Mouse (Mus musculus) liver, postnatal 0 days (tissue): ENCODE results near the gene Gnrhr. TPM values are rescaled to one million over a fixed set of nuclear protein-coding genes. Genes with fewer than 3 reads are reported as not detected.

Experiments
- ATAC-seq: fragments of 200-750 bp; cut with Nextera tagmentation; 2 replicates; pipeline ENCODE4 v1.8.0; 2017; ENCODE audit warnings: mild to moderate bottlenecking, moderate library complexity
- DNase-seq: peaks from one replicate; pipeline ENCODE4 v3.0.0-alpha.2; 2016
- H3K27ac ChIP-seq: fragments of 300-500 bp; sonication (generic); 2 replicates; pipeline ENCODE4 v1.5.1; 2014; ENCODE audit warnings: antibody characterized with exemption, moderate library complexity, mild to moderate bottlenecking, low read depth
- H3K27me3 ChIP-seq: fragments of 300-500 bp; sonication (generic); 2 replicates; pipeline ENCODE4 v1.6.1; 2014; ENCODE audit warnings: low read length, control low read depth, mixed read lengths; ENCODE audit not compliant: insufficient read depth
- H3K36me3 ChIP-seq: fragments of 300-500 bp; sonication (generic); replicated peaks from 2 replicates; pipeline ENCODE4 v1.6.1; 2014; ENCODE audit warnings: mild to moderate bottlenecking, control low read depth, low read length, moderate library complexity, mixed read lengths; ENCODE audit not compliant: insufficient read depth
- H3K4me1 ChIP-seq: fragments of 300-500 bp; sonication (generic); 2 replicates; pipeline ENCODE4 v1.6.1; 2014; ENCODE audit warnings: antibody characterized with exemption, mild to moderate bottlenecking, control low read depth; ENCODE audit not compliant: insufficient read depth
- H3K4me2 ChIP-seq: fragments of 300-500 bp; sonication (generic); 2 replicates; pipeline ENCODE4 v1.6.1; 2014; ENCODE audit warnings: low read depth, mild to moderate bottlenecking, low read length, moderate library complexity, mixed read lengths
- H3K4me3 ChIP-seq: fragments of 300-500 bp; sonication (generic); 2 replicates; pipeline ENCODE4 v1.5.1; 2014; ENCODE audit warnings: low read depth, low read length
- H3K9ac ChIP-seq: fragments of 300-500 bp; sonication (generic); replicated peaks from 2 replicates; pipeline ENCODE4 v1.6.1; 2014; ENCODE audit warnings: mild to moderate bottlenecking, moderate library complexity
- H3K9me3 ChIP-seq: fragments of 300-500 bp; sonication (generic); 2 replicates; pipeline ENCODE4 v1.6.1; 2016; ENCODE audit warnings: mild to moderate bottlenecking, control low read depth, low read length, mixed read lengths
- CTCF ChIP-seq: sonication (generic); IDR thresholded peaks from 2 replicates; pipeline ENCODE4 v1.5.1; 2016; ENCODE audit warnings: antibody characterized with exemption, low read depth
- EP300 ChIP-seq: IDR thresholded peaks from 2 replicates; pipeline ENCODE4 v1.6.1; 2016; ENCODE audit warnings: antibody characterized with exemption, low read depth, mild to moderate bottlenecking
- WGBS: fragments of 180-500 bp; shearing (Covaris S2); extraction: QIAGEN DNeasy Blood & Tissue Kit; methylation state at CpG from one replicate; pipeline ENCODE4 v1.1.7; 2014; ENCODE audit not compliant: insufficient replicate concordance; 5-methylcytosine and 5-hydroxymethylcytosine counted together
- polyA plus RNA-seq: library from polyadenylated mRNA; unstranded; fragments of >200 nt; fragmentation: Nextera tagmentation; extraction: Ambion mirVana; gene quantifications from 2 replicates; pipeline ENCODE4 v1.2.1, GENCODE M21; 2015

Gene Gnrhr
- polyA plus RNA-seq, 1 experiment from 2014 or later: not detected

GRCm38 (mm10) chr5:86190770-86191169 is 6.9 kb downstream of the Gnrhr start:
- Histone ChIP-seq H3K4me3 (no peak overlapping the region), H3K4me2 (no peak overlapping the region), H3K27me3 (no peaks in the 10 kb centered on the region), H3K27ac (no peak overlapping the region), H3K4me1 (no peaks in the 10 kb centered on the region), H3K36me3 (no peaks in the 10 kb centered on the region), H3K9ac (no peak overlapping the region), H3K9me3 (no peaks in the 10 kb centered on the region)
- DNase-seq (no peak), ATAC-seq (peak; percentile 49; the same call in 1 of the 2 replicates)
- TF ChIP-seq CTCF: peak; percentile 76
- TF ChIP-seq EP300: no peak
- WGBS: 28% methylated on average over 5 of the region's 5 CpGs

DNA sequence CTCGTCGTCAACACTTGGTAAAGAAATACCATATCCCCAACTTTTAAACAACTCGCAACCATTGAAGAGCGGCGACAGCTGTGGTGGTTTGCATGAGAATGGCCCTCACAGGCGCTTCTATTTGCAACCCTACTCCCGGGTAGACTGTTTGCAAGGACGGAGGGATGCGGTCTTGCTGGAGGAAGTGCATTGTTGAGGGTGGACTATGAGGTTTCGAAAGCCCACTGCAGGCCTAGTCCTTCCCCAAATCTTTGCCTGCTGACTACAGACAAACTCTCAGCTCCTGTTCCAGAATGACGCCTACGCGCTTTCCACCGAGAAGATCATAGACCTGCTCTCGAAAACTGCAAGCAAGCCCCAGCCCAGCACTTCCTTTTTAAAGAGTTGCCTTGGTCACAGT is 7.4 kb downstream of the Gnrhr start:
- 0 out of 2 replicates have a peak, but pooled peaks have one; percentile 21 for ATAC-seq
- TF ChIP-seq EP300 (no peak), CTCF (no peak)
- WGBS: 40% methylated on average over 15 of the region's 15 CpGs

DNA sequence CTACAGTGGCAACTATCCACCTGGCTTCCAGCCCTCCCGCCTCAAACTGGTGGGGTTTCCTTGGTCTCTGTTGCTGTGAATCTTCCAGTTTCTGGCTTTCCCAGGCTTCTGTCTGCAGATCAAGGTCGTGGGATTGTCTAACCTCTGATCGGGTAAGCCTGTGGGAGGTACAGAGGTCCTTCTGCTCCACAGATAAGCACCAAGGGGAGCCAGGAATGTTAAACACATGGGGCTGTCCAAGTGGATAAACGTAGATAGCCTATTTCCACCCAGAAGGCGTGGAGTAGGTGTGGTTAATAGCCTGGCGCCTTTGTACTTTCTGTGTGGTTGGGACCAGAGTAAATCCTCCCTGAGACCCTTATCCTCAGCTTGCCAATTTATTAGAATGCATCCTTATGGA is 10.3 kb downstream of the Gnrhr start:
- Histone ChIP-seq H3K27me3 (no peaks in the 10 kb centered on the region), H3K9ac (no peak overlapping the region), H3K36me3 (no peaks in the 10 kb centered on the region), H3K4me2 (no peak overlapping the region), H3K27ac (no peak overlapping the region), H3K4me3 (no peak overlapping the region), H3K4me1 (no peaks in the 10 kb centered on the region), H3K9me3 (no peaks in the 10 kb centered on the region)
- 56% methylated on average over 6 of the region's 6 CpGs for WGBS
- DNase-seq: no peak
- no peak for TF ChIP-seq EP300
- ATAC-seq: no peak

More for the DNA sequence above, 7.4 kb downstream of the Gnrhr start:
- Histone ChIP-seq H3K27me3 (no peaks in the 10 kb centered on the region), H3K27ac (no peak overlapping the region), H3K4me1 (no peaks in the 10 kb centered on the region), H3K9ac (no peak overlapping the region), H3K9me3 (no peaks in the 10 kb centered on the region), H3K36me3 (no peaks in the 10 kb centered on the region), H3K4me2 (no peak overlapping the region), H3K4me3 (no peak overlapping the region)
- peak; percentile 17 for DNase-seq

GRCm38 (mm10) chr5:86173778-86174177 is 23.9 kb downstream of the Gnrhr start:
- no peak for DNase-seq
- H3K4me2 ChIP-seq: no peak overlapping the region
- no peak overlapping the region for H3K4me3 ChIP-seq
- no peaks in the 10 kb centered on the region for H3K36me3 ChIP-seq
- ATAC-seq: no peak
- 44% methylated on average over 2 of the region's 2 CpGs for WGBS
- no peaks in the 10 kb centered on the region for H3K27me3 ChIP-seq
- H3K4me1 ChIP-seq: peaks cover 8% of the 10 kb centered on the region
- no peak overlapping the region for H3K9ac ChIP-seq
- H3K27ac ChIP-seq: peak overlapping the region; percentile 82; the same call in 1 of the 2 replicates
- no peaks in the 10 kb centered on the region for H3K9me3 ChIP-seq
- TF ChIP-seq EP300: no peak
- no peak for TF ChIP-seq CTCF

GRCm38 (mm10) chr5:86172449-86173161 is 25.1 kb downstream of the Gnrhr start, which contains the start of gene Uba6:
Gene Uba6, minus strand, starts transcription at chr5:86172803.
- Histone ChIP-seq H3K36me3 (peaks cover 6% of the 10 kb centered on the region; the same call in 1 of the 2 replicates), H3K27me3 (no peaks in the 10 kb centered on the region), H3K4me2 (peak within 1 kb of the TSS; percentile 99), H3K9ac (peak within 1 kb of the TSS; percentile 66), H3K9me3 (no peaks in the 10 kb centered on the region), H3K4me3 (peak within 1 kb of the TSS; percentile 70), H3K27ac (peak within 1 kb of the TSS; percentile 82), H3K4me1 (peaks cover 8% of the 10 kb centered on the region)
- WGBS: 1% methylated on average over 65 of the region's 67 CpGs
- peak; percentile 100 for DNase-seq
- ATAC-seq: peak; percentile 99
- TF ChIP-seq EP300 (no peak), CTCF (no peak)

DNA sequence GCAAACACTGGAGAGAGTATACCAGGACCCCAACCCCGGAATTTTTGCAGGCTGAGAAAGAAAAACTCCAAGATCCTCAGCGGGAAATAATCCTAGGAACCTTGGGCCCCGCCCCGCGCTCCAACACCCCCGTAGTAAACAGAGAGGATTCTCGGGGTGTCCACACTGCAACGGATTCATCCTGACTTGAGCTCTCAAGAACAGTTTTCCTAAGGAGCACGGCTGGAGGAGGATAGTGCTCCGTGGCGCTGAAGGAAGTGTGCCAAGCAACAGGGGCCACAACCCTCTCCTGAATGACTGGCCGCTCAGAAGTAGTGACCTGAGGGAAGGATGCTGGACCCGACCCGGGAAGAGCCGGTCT is 25.6 kb downstream of the Gnrhr start:
- WGBS: under 1% methylated on average over 13 of the region's 15 CpGs
- ATAC-seq: no peak; the same call in 1 of the 2 replicates
- H3K9me3 ChIP-seq: no peaks in the 10 kb centered on the region

More for the DNA sequence above, 25.6 kb downstream of the Gnrhr start:
- Histone ChIP-seq H3K27ac (peak overlapping the region; percentile 82), H3K4me1 (peaks cover 8% of the 10 kb centered on the region), H3K27me3 (no peaks in the 10 kb centered on the region), H3K36me3 (peaks cover 8% of the 10 kb centered on the region; the same call in 1 of the 2 replicates), H3K4me2 (peak overlapping the region; percentile 99), H3K4me3 (peak overlapping the region; percentile 70), H3K9ac (peak overlapping the region; percentile 66)
- no peak for TF ChIP-seq EP300
- no peak for TF ChIP-seq CTCF
- DNase-seq: no peak

Other genes starting within 250 kb of the Gnrhr start
- 7.1 and 8.8 TPM in 2 replicates for gene Cenpc1, start 132.3 kb downstream of the Gnrhr start, polyA plus RNA-seq
- 3.9 and 4.1 TPM in 2 replicates for gene Stap1, start 126.2 kb downstream of the Gnrhr start, polyA plus RNA-seq
- 1.9 and 2.0 TPM in 2 replicates for gene Uba6, start 25.1 kb downstream of the Gnrhr start, polyA plus RNA-seq
- gene Tmprss11c, start 91.4 kb upstream of the Gnrhr start, polyA plus RNA-seq: not detected in 2 replicates
- not detected in 2 replicates for gene Tmprss11d, start 175.5 kb upstream of the Gnrhr start, polyA plus RNA-seq